Mouse (Mus musculus) limb, embryonic 15.5 days (tissue): ENCODE measurements around the gene Dna2. TPM values are rescaled to one million over a fixed set of nuclear protein-coding genes. Genes with fewer than 3 reads are reported as not detected.
"Not testable (repeated sequence)": the region's sequence is repeated elsewhere in the genome, so short reads cannot be mapped to it uniquely, and the experiment has no call there.

Source experiments
- ATAC-seq: fragments of 200-750 bp; cut with Nextera tagmentation; 2 replicates; pipeline ENCODE4 v1.8.0; 2017; ENCODE audit warnings: low read depth, moderate TSS enrichment; ENCODE audit not compliant: insufficient number of reproducible peaks, low FRiP score, low TSS enrichment
- H3K27ac ChIP-seq: fragments of 300-500 bp; sonication (generic); 2 replicates; pipeline ENCODE4 v1.5.1; 2015; ENCODE audit warnings: moderate library complexity, mild to moderate bottlenecking, inconsistent platforms
- H3K27me3 ChIP-seq: fragments of 300-500 bp; sonication (generic); 2 replicates; pipeline ENCODE4 v1.6.1; 2015; ENCODE audit warnings: inconsistent platforms
- H3K36me3 ChIP-seq: fragments of 300-500 bp; sonication (generic); 2 replicates; pipeline ENCODE4 v1.6.1; 2015; ENCODE audit warnings: inconsistent platforms
- H3K4me1 ChIP-seq: fragments of 300-500 bp; sonication (generic); 2 replicates; pipeline ENCODE4 v1.6.1; 2015; ENCODE audit warnings: inconsistent platforms
- H3K4me2 ChIP-seq: fragments of 300-500 bp; sonication (generic); 2 replicates; pipeline ENCODE4 v1.6.1; 2015; ENCODE audit warnings: mild to moderate bottlenecking, inconsistent platforms
- H3K4me3 ChIP-seq: fragments of 300-500 bp; sonication (generic); 2 replicates; pipeline ENCODE4 v1.5.1; 2015; ENCODE audit warnings: mild to moderate bottlenecking, inconsistent platforms
- H3K9ac ChIP-seq: fragments of 300-500 bp; sonication (generic); 2 replicates; pipeline ENCODE4 v1.6.1; 2015; ENCODE audit warnings: inconsistent platforms
- H3K9me3 ChIP-seq: fragments of 300-500 bp; sonication (generic); 2 replicates; pipeline ENCODE4 v1.6.1; 2016; ENCODE audit warnings: inconsistent platforms
- WGBS: fragments of 180-500 bp; shearing (Covaris S2); methylation state at CpG from one replicate; pipeline ENCODE4 v1.1.7; 2015; 5-methylcytosine and 5-hydroxymethylcytosine counted together
- polyA plus RNA-seq: library from polyadenylated mRNA; unstranded; fragments of >200 nt; fragmentation: Nextera tagmentation; extraction: Ambion mirVana; gene quantifications from 2 replicates; pipeline ENCODE4 v1.2.1, GENCODE M21; 2015

Dna2 gene
- polyA plus RNA-seq: 12.5 and 12.9 TPM in 2 replicates

DNA sequence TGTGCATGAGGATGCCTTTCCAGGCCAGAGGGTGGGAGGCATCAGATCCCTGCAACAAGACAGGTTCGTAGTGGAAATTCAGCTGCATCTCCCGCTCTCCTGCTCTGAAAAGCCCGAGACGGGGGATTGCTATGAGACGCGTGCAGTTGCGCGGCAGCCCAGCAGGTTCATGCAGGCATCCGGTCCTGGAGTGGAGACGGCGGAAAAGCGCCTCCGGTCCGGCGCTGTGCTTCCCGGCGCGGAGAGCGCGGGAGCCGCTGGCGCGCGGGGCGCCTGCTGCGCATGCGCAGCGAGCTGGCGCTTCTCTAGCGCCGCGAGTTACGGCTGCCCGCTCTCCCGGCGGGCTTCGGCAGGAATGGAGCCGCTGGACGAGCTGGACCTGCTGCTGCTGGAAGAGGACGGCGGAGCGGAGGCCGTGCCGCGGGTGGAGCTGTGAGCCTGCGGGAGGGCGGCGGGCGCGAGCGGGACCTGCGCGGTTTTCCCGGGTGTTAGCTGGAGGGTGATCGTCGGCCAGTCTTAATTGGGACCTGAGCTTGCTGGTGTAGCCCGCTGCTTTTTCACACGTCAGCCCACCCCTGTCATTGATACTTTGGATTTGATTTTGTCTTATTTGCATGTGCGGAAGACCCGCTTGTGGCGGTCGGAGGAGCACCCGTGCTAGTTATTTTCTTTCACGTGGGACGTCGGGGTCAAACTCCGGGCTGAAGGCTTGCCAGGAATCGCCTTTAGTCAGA lies at the start of gene Dna2:
TSS of gene Dna2 (plus strand) at position 289 of the 734 bp plus-strand sequence.
- WGBS: under 1% methylated on average over 68 of the region's 68 CpGs
- peak within 1 kb of the TSS; percentile 79 for H3K4me2 ChIP-seq
- no peaks in the 10 kb centered on the region for H3K9me3 ChIP-seq
- peak within 1 kb of the TSS; percentile 35 for H3K9ac ChIP-seq
- H3K4me3 ChIP-seq: peak within 1 kb of the TSS; percentile 72
- H3K4me1 ChIP-seq: peaks cover 4% of the 10 kb centered on the region; the same call in 1 of the 2 replicates
- peak within 1 kb of the TSS; percentile 84 for H3K27ac ChIP-seq
- ATAC-seq: peak; percentile 79; the same call in 1 of the 2 replicates
- no peaks in the 10 kb centered on the region for H3K27me3 ChIP-seq
- H3K36me3 ChIP-seq: peaks cover 26% of the 10 kb centered on the region

DNA sequence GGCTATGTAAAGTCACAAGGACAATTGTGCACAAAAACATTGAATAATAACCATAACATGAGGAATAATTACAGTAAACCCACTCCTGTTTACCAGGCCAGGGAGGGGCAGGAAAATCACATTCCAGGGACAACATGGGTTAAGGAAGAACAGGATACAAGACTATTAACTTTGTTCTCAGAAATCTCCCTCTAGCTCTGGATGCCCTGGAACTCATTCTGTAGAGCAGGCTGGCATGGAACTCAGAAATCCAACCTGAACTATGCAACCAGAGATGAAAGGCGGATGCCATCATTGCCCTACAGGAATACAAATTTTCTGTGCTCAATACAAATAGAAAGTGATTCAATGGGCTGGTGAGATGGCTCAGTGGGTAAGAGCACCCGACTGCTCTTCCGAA lies 49.4 kb upstream of the Dna2 start:
- no peaks in the 10 kb centered on the region for H3K4me1 ChIP-seq
- no peak overlapping the region for H3K4me2 ChIP-seq
- no peaks in the 10 kb centered on the region for H3K36me3 ChIP-seq
- no peak overlapping the region for H3K4me3 ChIP-seq
- H3K9ac ChIP-seq: no peak overlapping the region
- H3K9me3 ChIP-seq: no peaks in the 10 kb centered on the region
- 95% methylated on average over 3 of the region's 3 CpGs for WGBS
- no peak for ATAC-seq
- H3K27ac ChIP-seq: no peak overlapping the region
- no peaks in the 10 kb centered on the region for H3K27me3 ChIP-seq

DNA sequence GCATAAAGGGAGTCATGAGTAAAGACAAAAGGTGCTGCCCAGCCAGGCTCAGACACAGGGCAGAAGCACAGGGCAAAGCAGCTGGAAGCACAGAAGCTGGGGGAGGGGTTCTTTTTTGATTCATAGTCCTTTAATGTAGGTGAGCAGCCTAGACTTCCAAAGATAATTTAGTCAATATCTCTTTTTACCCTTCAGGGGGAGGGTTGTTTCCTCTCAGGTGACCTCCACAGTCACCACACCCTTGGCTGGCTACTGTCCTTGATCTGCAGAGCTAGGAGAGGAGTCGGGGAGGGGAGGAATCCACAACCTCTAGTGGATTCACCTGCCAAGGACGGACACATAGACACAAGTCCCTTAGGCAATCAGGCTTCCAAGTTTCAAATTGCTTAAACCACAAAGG lies 48.8 kb upstream of the Dna2 start:
- no peak for ATAC-seq
- 69% methylated on average over 2 of the region's 2 CpGs for WGBS
- no peak overlapping the region for H3K9ac ChIP-seq
- no peak overlapping the region for H3K4me2 ChIP-seq
- no peak overlapping the region for H3K4me3 ChIP-seq
- no peaks in the 10 kb centered on the region for H3K36me3 ChIP-seq
- H3K27ac ChIP-seq: no peak overlapping the region
- no peaks in the 10 kb centered on the region for H3K4me1 ChIP-seq
- no peaks in the 10 kb centered on the region for H3K27me3 ChIP-seq
- no peaks in the 10 kb centered on the region for H3K9me3 ChIP-seq

DNA sequence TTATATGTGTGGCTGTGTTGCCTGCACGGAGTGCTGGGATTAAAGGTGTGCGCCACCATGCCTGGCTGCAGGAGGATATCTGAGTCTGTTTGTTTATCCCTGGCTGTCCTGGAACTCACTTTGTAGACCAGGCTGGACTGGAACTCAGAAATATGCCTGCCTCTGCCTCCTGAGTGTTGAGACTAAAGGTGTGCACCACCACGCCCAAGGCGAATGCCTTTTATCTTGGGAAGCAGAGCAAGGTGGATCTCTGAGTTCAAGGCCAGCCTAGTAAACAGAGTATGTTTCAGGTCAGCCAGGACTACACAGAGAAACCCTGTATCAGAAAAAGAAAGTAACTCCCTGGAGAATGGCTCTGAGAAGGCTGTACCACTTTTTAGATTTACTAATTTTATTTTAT lies 46.7 kb upstream of the Dna2 start:
- Histone ChIP-seq H3K4me2 (no peak overlapping the region), H3K9ac (no peak overlapping the region), H3K4me1 (no peaks in the 10 kb centered on the region), H3K4me3 (no peak overlapping the region), H3K9me3 (no peaks in the 10 kb centered on the region), H3K36me3 (no peaks in the 10 kb centered on the region), H3K27ac (no peak overlapping the region), H3K27me3 (no peaks in the 10 kb centered on the region)
- WGBS: 91% methylated on average over 4 of the region's 4 CpGs
- no peak for ATAC-seq

DNA sequence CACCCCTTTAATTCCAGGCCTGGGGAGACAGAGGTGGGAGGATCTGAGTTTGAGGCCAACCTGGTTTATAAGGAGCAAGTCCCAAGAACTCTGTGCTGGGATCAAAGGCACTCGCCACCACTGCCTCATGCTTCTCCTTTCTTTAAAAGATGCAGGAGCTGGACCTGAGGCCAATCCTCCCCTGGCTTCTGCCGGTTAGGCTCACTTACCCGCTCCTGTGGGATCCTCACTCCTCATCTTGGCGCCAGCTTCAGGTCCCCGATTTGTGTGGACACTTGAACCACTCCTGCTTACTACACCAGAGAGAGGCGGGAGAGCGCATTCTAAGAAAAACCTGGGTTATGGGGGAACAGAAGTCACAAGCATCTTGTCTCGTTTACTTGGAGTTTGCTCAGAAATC lies 45.0 kb upstream of the Dna2 start:
- Histone ChIP-seq H3K4me2 (no peak overlapping the region), H3K9me3 (no peaks in the 10 kb centered on the region), H3K9ac (no peak overlapping the region), H3K4me1 (no peaks in the 10 kb centered on the region), H3K27me3 (no peaks in the 10 kb centered on the region), H3K36me3 (no peaks in the 10 kb centered on the region), H3K27ac (no peak overlapping the region), H3K4me3 (no peak overlapping the region)
- no peak for ATAC-seq
- 40% methylated on average over 8 of the region's 8 CpGs for WGBS

DNA sequence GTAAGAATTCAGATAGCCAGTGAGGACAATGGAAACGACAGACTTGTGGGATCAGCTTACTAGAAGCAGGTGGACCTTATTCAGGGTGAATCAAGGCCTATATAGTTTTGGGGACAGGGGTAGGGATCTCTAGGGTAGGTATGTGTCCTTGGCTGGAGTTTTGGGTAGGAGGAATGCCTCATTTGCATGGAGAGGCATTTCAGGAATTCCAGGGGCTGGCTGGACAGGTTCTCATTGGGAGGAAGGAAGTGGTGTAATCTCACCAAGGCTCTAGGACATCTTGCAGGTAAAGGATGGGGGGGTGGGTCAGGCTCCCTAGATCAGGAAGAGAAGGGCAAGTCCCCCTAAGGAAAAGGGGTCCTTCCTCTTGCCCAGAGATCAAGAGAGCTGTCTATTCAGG lies 44.0 kb upstream of the Dna2 start:
- WGBS: 50% methylated on average over 1 of the region's 1 CpGs
- Histone ChIP-seq H3K4me1 (no peaks in the 10 kb centered on the region), H3K4me3 (no peak overlapping the region), H3K27me3 (no peaks in the 10 kb centered on the region), H3K36me3 (no peaks in the 10 kb centered on the region), H3K4me2 (no peak overlapping the region), H3K9ac (no peak overlapping the region), H3K9me3 (no peaks in the 10 kb centered on the region), H3K27ac (no peak overlapping the region)
- ATAC-seq: no peak

DNA sequence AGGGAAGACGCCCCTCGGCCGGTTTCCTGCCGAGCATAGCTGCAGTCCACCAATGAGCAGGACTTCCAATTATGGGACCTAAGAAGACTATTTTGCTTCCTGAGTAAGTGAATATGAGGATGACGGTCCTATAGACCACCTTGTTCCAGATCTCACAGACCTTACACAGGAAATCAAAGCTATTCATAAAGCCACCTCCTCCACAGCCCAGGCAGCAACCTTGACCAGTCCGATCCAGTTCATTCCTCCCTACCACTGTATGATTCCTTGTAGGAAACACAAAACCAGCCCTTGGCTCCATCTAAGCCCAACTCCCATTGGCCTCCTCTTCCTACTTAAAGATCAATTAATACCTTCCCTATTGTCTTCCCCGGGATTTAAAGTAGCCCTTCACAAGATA lies 40.5 kb upstream of the Dna2 start:
- Histone ChIP-seq H3K4me2 (no peak overlapping the region), H3K27ac (no peak overlapping the region), H3K4me3 (no peak overlapping the region), H3K4me1 (no peaks in the 10 kb centered on the region), H3K27me3 (no peaks in the 10 kb centered on the region), H3K9ac (no peak overlapping the region), H3K36me3 (no peaks in the 10 kb centered on the region), H3K9me3 (no peaks in the 10 kb centered on the region)
- ATAC-seq: no peak
- WGBS: 90% methylated on average over 7 of the region's 7 CpGs

DNA sequence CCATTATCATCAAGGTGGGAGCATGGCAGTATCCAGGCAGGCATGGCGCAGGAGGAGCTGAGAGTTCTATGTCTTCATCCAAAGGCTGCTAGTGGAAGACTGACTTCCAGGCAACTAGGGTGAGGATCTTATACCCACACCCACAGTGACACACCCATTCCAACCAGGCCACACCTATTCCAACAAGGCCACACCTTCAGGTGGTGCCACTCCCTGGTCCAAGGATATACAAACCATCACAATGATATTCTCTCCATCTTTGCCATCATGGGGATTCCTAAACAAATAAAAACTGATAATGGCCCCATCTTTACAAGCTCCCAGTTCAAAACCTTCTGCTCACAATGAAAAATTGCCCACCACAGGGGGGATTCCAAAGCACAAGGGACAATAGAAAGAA lies 37.9 kb upstream of the Dna2 start, which contains the start of gene Tet1:
TSS of gene Tet1 (minus strand) at position 101 of the 400 bp plus-strand sequence.
- H3K9me3 ChIP-seq, H3K27me3 ChIP-seq, H3K9ac ChIP-seq, ATAC-seq, H3K4me2 ChIP-seq, H3K4me3 ChIP-seq, H3K36me3 ChIP-seq, H3K27ac ChIP-seq, H3K4me1 ChIP-seq: not testable (repeated sequence)
- no CpG with 5 or more reads among the region's 1 CpGs for WGBS

DNA sequence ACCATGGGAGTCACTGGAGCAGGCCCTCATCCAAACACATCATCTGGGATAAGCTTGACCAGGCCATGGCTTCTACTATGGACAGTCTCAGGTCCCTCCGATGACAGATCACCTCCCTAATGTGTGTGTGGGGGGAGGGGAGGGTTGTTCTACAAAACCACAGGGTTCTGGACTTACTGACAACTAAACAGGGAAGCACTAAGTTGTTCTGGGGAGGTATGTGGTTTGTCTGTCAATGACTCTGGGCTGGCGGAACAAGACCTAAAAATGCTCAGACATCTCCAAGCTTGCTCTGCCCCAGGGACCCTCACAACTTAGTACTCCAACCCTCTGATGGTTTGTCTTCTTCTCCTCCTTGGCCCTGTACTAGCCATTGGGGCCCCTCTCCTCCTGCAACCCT lies 35.7 kb upstream of the Dna2 start:
- WGBS: 86% methylated on average over 2 of the region's 2 CpGs
- no peak overlapping the region for H3K4me3 ChIP-seq
- no peak overlapping the region for H3K4me2 ChIP-seq
- no peak overlapping the region for H3K27ac ChIP-seq
- no peaks in the 10 kb centered on the region for H3K27me3 ChIP-seq
- no peak overlapping the region for H3K9ac ChIP-seq
- no peak for ATAC-seq
- H3K9me3 ChIP-seq: no peaks in the 10 kb centered on the region
- no peaks in the 10 kb centered on the region for H3K36me3 ChIP-seq
- H3K4me1 ChIP-seq: no peaks in the 10 kb centered on the region

DNA sequence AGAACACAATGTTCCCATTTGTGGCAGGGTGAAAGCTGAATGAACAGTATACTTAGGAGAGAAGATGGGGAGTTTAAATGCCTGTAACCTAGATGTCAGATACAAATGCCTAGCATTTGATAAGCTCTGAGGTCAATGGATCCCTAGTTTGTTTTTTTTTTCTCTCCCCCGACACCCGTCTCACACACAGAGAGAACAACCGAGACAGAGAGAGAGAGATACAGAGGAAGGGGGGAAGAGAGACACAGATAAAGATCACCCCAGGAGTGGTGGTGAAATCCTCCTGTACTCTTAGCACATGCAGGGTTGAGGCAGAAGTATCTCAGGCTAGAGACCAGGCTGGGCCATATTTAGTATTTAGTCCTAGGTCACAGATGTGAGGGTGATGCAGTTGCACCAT lies 27.8 kb upstream of the Dna2 start:
- Histone ChIP-seq H3K4me2 (no peak overlapping the region), H3K9ac (no peak overlapping the region), H3K27ac (no peak overlapping the region), H3K9me3 (no peaks in the 10 kb centered on the region), H3K27me3 (no peaks in the 10 kb centered on the region), H3K36me3 (no peaks in the 10 kb centered on the region), H3K4me3 (no peak overlapping the region), H3K4me1 (peaks cover 12% of the 10 kb centered on the region)
- ATAC-seq: no peak
- WGBS: 67% methylated on average over 3 of the region's 3 CpGs

DNA sequence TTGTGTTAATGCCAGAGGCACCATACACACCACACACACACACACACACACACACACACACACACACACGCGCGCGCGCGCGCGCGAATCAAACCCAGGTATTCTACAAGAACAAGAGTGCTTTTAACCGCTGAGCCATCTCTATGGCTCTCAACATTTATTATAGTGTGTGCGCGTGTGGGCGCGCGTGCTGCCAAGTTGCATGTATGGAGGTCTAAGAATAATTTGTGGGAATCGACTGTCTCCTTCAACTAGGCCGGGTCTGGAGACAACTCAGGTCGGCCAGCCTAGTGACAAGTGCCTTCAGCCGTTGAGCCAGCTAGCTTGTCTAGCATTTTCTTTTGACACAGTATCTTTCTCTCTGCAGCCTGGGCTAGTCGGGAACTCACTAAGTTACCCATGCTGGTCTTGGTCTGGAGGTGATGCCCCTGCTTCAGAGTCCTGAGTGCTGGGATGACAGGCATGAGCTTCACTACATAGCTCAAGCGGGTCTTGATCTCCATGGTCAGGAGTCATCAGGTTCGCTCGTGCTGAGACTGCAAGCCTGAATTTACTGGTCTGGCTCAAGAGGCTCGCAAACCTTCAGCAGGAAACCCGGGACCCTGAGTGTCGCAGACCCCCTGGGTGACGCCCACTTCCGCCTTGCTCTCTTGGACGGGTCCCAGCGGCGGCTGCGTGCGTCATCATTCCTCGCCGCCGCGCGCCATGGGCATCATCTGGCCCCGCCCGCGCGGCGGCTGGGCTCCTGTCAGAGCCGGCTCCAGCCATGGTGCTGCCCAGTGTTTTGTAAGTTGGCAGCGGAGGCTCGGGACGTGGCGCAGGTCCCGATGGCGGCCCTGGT lies 26.7 kb upstream of the Dna2 start, which contains the start of gene Slc25a16:
TSS of gene Slc25a16 (plus strand) at position 709 of the 841 bp plus-strand sequence.
- ATAC-seq: peak; percentile 94
- no peaks in the 10 kb centered on the region for H3K27me3 ChIP-seq
- H3K36me3 ChIP-seq: no peaks in the 10 kb centered on the region
- H3K4me3 ChIP-seq: peak within 1 kb of the TSS; percentile 92
- H3K4me2 ChIP-seq: peak within 1 kb of the TSS; percentile 84
- peaks cover 14% of the 10 kb centered on the region for H3K4me1 ChIP-seq
- H3K9me3 ChIP-seq: no peaks in the 10 kb centered on the region
- 7% methylated on average over 50 of the region's 50 CpGs for WGBS
- H3K27ac ChIP-seq: peak within 1 kb of the TSS; percentile 88
- H3K9ac ChIP-seq: peak within 1 kb of the TSS; percentile 98

DNA sequence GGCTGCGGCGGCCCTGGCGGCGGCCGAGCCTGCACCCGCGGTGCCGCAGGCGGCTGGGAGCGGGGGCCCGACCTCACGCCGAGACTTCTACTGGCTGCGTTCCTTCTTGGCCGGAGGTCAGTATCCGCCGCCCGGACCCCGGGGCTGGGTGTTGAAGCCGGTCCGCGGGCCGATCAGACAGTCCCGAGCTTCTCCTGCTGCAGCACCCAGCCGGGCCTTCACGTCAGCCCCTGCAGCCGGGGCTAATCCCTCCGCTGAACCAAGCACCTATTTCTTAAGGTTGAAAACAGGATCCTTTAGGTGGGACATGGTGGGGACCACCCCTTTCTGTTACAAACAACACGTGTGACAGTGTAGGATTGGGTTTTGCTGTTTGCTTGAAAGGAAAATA lies 26.1 kb upstream of the Dna2 start:
- Histone ChIP-seq H3K4me2 (peak overlapping the region; percentile 84), H3K36me3 (no peaks in the 10 kb centered on the region), H3K27me3 (no peaks in the 10 kb centered on the region), H3K27ac (peak overlapping the region; percentile 88), H3K4me3 (peak overlapping the region; percentile 92), H3K9ac (peak overlapping the region; percentile 98), H3K4me1 (peaks cover 14% of the 10 kb centered on the region), H3K9me3 (no peaks in the 10 kb centered on the region)
- ATAC-seq: peak; percentile 56
- WGBS: under 1% methylated on average over 29 of the region's 29 CpGs
